Mouse (Mus musculus) ES-E14 (cell line): ENCODE results near the gene Csrp3.

ENCODE experiments used
- CHD2 ChIP-seq: IDR thresholded peaks from 2 replicates; pipeline ENCODE4 v1.6.1; 2014; ENCODE audit warnings: mild to moderate bottlenecking, low read depth, low read length, inconsistent platforms
- HCFC1 ChIP-seq: IDR thresholded peaks from 2 replicates; pipeline ENCODE4 v1.6.1; 2012; ENCODE audit warnings: low read length, inconsistent platforms, borderline replicate concordance; ENCODE audit not compliant: insufficient read depth
- ZNF384 ChIP-seq: IDR thresholded peaks from 2 replicates; pipeline ENCODE4 v1.6.1; 2012; ENCODE audit warnings: low read depth, low read length, inconsistent platforms

GRCm38 (mm10) chr7:48832735-48833134 is 15.1 kb downstream of the Csrp3 start:
- TF ChIP-seq CHD2 = no peak
- no peak for TF ChIP-seq HCFC1
- no peak for TF ChIP-seq ZNF384
